Mouse (Mus musculus) thymus, postnatal 36 days (tissue): ENCODE measurements around the gene Xpo6.

Source experiments
- DNase-seq, 2 experiments: peaks; one replicate each; pipeline ENCODE4 v3.0.0; 2022; ENCODE audit warnings: mixed read lengths in 2 of 2

Xpo6 gene

GRCm38 (mm10) chr7:126121533-126121932 is 78.8 kb downstream of the Xpo6 start:
- DNase-seq = no peak

- no peak for DNase-seq
These were observed 80.5 kb downstream of the Xpo6 start for GRCm38 (mm10) chr7:126119819-126120218.

GRCm38 (mm10) chr7:126113263-126113662 is 87.0 kb downstream of the Xpo6 start:
- DNase-seq = no peak

- no peak for DNase-seq
These were observed 89.1 kb downstream of the Xpo6 start for GRCm38 (mm10) chr7:126111230-126111629.

GRCm38 (mm10) chr7:126109898-126110297 is 90.4 kb downstream of the Xpo6 start:
- no peak for DNase-seq

- no peak for DNase-seq
These were observed 99.9 kb downstream of the Xpo6 start for GRCm38 (mm10) chr7:126100440-126100839.

GRCm38 (mm10) chr7:126099835-126100234 is 100.5 kb downstream of the Xpo6 start:
- DNase-seq = no peak

GRCm38 (mm10) chr7:126099163-126099775 is 101.0 kb downstream of the Xpo6 start:
- no peak for DNase-seq

GRCm38 (mm10) chr7:126097219-126097915 is 102.9 kb downstream of the Xpo6 start:
- DNase-seq = no peak

GRCm38 (mm10) chr7:126096596-126096995 is 103.7 kb downstream of the Xpo6 start:
- no peak for DNase-seq

GRCm38 (mm10) chr7:126094738-126095137 is 105.6 kb downstream of the Xpo6 start:
- DNase-seq = no peak

GRCm38 (mm10) chr7:126093162-126093561 is 107.1 kb downstream of the Xpo6 start:
- no peak for DNase-seq

GRCm38 (mm10) chr7:126089782-126090181 is 110.5 kb downstream of the Xpo6 start:
- DNase-seq = peak; percentile 46 to 48

- no peak for DNase-seq
These were observed 112.1 kb downstream of the Xpo6 start for GRCm38 (mm10) chr7:126088155-126088554.

GRCm38 (mm10) chr7:126087602-126088001 is 112.7 kb downstream of the Xpo6 start:
- peak; percentile 27 to 51 for DNase-seq

GRCm38 (mm10) chr7:126086321-126086741 is 114.0 kb downstream of the Xpo6 start:
- no peak for DNase-seq

- DNase-seq = no peak
These were observed 115.1 kb downstream of the Xpo6 start for GRCm38 (mm10) chr7:126085154-126085553.

- peak in 1 of 2 experiments; percentile 16 for DNase-seq
These were observed 116.3 kb downstream of the Xpo6 start for GRCm38 (mm10) chr7:126083980-126084348.

- DNase-seq = no peak
These were observed 116.8 kb downstream of the Xpo6 start for GRCm38 (mm10) chr7:126083341-126083979.

- DNase-seq = peak in 1 of 2 experiments; percentile 13
These were observed 118.0 kb downstream of the Xpo6 start, which contains the start of gene Gsg1l for GRCm38 (mm10) chr7:126082286-126082741. Gsg1l (minus strand) TSS chr7:126082411.

- no peak for DNase-seq
These were observed 118.5 kb downstream of the Xpo6 start for GRCm38 (mm10) chr7:126081727-126082285.

- no peak for DNase-seq
These were observed 119.2 kb downstream of the Xpo6 start for GRCm38 (mm10) chr7:126080949-126081654.

- DNase-seq = no peak
These were observed 123.4 kb downstream of the Xpo6 start for GRCm38 (mm10) chr7:126076935-126077334.
